Mouse (Mus musculus) brain, embryonic 14.5 days (tissue): ENCODE data around the gene Zfp385c. TPM values are rescaled to one million over a fixed set of nuclear protein-coding genes. Genes with fewer than 3 reads are reported as not detected.

Experiments used
- DNase-seq: peaks from one replicate; pipeline ENCODE4 v3.0.0-alpha.2; 2011; ENCODE audit warnings: low read depth
- CTCF ChIP-seq: fragments of 200-500 bp; IDR thresholded peaks from 2 replicates; pipeline ENCODE4 v1.5.1; 2012; ENCODE audit warnings: inconsistent platforms, mild to moderate bottlenecking, moderate library complexity, borderline replicate concordance; ENCODE audit not compliant: insufficient read depth, insufficient read length; ENCODE audit errors: extremely low read depth
- POLR2A ChIP-seq: fragments of 200-500 bp; IDR thresholded peaks from 2 replicates; pipeline ENCODE4 v1.6.1; 2012; ENCODE audit warnings: mild to moderate bottlenecking, inconsistent platforms, borderline replicate concordance; ENCODE audit not compliant: poor library complexity, insufficient read depth, insufficient read length, severe bottlenecking; ENCODE audit errors: extremely low read depth
- polyA plus RNA-seq: library from polyadenylated mRNA; depleted of rRNA; stranded (reverse); fragments of >200 nt; gene quantifications from 2 replicates; pipeline ENCODE4 v1.2.3, GENCODE M21; 2012

Gene Zfp385c
- polyA plus RNA-seq, 1 experiment: 0.63 TPM

- no peak for TF ChIP-seq CTCF
- no peak for TF ChIP-seq POLR2A
- DNase-seq: no peak
Measured at GRCm38 (mm10) chr11:100728601-100729000, 36.3 kb upstream of the Zfp385c start.

- no peak for DNase-seq
- TF ChIP-seq POLR2A (no peak), CTCF (no peak)
Measured at GRCm38 (mm10) chr11:100727201-100727600, 34.9 kb upstream of the Zfp385c start.

GRCm38 (mm10) chr11:100724919-100725512, 32.8 kb upstream of the Zfp385c start:
- TF ChIP-seq POLR2A: no peak
- TF ChIP-seq CTCF: no peak
- DNase-seq: no peak

GRCm38 (mm10) chr11:100722493-100723028, 30.3 kb upstream of the Zfp385c start:
- DNase-seq: no peak
- no peak for TF ChIP-seq POLR2A
- TF ChIP-seq CTCF: no peak

- TF ChIP-seq CTCF (no peak), POLR2A (no peak)
- no peak for DNase-seq
Measured at GRCm38 (mm10) chr11:100721776-100722492, 29.7 kb upstream of the Zfp385c start.

- no peak for DNase-seq
- no peak for TF ChIP-seq POLR2A
- TF ChIP-seq CTCF: no peak
Measured at GRCm38 (mm10) chr11:100721254-100721653, 29.0 kb upstream of the Zfp385c start.

GRCm38 (mm10) chr11:100720345-100720744, 28.1 kb upstream of the Zfp385c start:
- no peak for TF ChIP-seq CTCF
- no peak for TF ChIP-seq POLR2A

GRCm38 (mm10) chr11:100719893-100720292, 27.6 kb upstream of the Zfp385c start:
- no peak for TF ChIP-seq POLR2A
- TF ChIP-seq CTCF: no peak
- DNase-seq: no peak

More at GRCm38 (mm10) chr11:100720345-100720744, 28.1 kb upstream of the Zfp385c start:
- DNase-seq: no peak

- DNase-seq: no peak
- no peak for TF ChIP-seq POLR2A
- no peak for TF ChIP-seq CTCF
Measured at GRCm38 (mm10) chr11:100719312-100719711, 27.1 kb upstream of the Zfp385c start.

- no peak for TF ChIP-seq POLR2A
- TF ChIP-seq CTCF: no peak
- no peak for DNase-seq
Measured at GRCm38 (mm10) chr11:100718866-100719265, 26.6 kb upstream of the Zfp385c start.

GRCm38 (mm10) chr11:100718462-100718861, 26.2 kb upstream of the Zfp385c start:
- TF ChIP-seq POLR2A (no peak), CTCF (no peak)
- DNase-seq: no peak
